Mouse (Mus musculus) layer of hippocampus, adult 9-10 months (tissue): ENCODE results near the gene Gm9112.
"Not testable (repeated sequence)": the region's sequence is repeated elsewhere in the genome, so short reads cannot be mapped to it uniquely, and the experiment has no call there.

Experiments used
- DNase-seq: peaks from one replicate; pipeline ENCODE4 v3.0.0; 2022; ENCODE audit warnings: low spot score

The Gm9112 gene

GRCm38 (mm10) chrX:102707535-102707934, at the start of gene Gm9112, which contains the start of gene Dmrtc1b:
Gene Gm9112, minus strand, starts transcription at chrX:102707635.
Gene Dmrtc1b, plus strand, starts transcription at chrX:102707865.
- not testable (repeated sequence) for DNase-seq

DNA sequence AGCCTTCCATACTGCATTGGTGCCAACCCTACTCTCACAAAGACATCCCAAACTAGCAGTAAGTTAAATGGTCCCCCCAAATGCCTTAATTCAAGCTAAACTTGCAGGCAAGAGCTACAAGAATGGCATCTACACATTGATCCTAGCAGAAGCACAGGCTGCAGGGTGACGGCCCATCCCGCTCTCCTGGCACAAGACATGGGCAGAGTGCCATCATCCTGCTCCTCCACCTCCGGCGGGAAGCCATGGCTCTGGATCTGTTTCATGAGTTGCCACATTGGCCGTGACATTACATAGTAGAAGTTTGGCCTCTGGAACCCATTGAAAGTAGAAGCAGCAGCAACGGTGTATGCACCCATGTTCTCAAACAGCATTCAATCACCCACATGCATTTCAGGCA, 16.8 kb upstream of the Gm9112 start:
- DNase-seq: not testable (repeated sequence)

DNA sequence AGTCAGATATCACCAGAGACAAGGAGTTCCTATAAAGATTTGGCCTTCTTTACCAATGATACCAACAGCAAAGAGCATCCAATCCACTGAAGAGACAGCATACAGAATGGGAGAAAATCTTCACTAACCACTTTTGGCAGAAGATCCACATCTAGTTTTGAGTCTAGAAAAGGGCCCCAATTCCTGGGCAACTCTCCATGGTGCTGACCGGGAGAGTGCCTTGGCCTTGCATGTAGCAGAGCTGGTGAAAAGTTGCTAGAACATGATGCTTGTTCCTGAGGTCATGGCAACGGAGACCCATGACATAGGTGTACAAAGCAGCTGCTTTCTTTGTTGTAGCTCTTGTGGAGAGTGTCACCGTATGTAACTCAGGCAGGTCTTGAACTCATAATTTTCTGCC, 6.8 kb downstream of the Gm9112 start:
- not testable (repeated sequence) for DNase-seq

DNA sequence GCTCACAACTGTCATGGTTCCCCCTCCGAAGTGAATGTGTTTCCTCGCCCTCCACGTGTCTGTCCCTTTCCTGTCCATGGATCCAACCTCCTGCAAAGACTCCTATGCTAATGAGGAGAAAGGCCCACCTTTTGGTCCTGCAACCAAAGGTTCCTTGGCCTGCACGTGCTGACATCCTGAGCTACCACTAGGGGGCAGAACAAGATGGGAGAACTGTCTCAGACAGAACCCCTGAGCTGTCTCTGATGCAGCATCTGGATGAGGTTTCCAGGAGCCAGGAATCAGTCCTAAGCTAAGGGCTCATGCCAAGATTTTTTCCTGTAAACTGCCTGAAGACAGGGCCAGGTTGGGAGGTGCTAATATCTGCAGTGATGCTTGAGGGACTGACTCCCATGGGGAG, 18.2 kb downstream of the Gm9112 start:
- DNase-seq: peak; percentile 5

- DNase-seq: not testable (repeated sequence)
These were observed 20.6 kb downstream of the Gm9112 start, which contains the start of gene Gm3880 for GRCm38 (mm10) chrX:102686872-102687271. Gene Gm3880, minus strand, starts transcription at chrX:102686972.

DNA sequence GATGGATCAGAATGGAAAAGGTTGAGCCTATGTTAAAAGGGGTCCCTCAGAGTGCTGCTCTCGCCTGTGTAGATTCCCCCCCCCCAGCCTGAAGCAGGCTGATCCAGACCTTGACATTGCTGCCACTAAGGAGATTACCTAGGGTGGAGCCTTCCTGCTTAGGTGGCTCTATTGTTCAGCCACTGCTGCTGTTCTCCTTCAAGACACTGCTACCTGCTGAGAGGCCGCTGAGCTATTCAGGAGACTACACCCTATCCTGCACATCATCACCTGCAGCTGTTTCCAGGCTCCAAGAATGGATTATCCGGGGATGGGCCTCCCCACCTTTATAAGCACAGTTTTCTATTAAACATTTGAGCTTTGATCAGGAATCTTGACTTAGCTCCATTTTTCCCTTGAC, 22.7 kb downstream of the Gm9112 start:
- not testable (repeated sequence) for DNase-seq

DNA sequence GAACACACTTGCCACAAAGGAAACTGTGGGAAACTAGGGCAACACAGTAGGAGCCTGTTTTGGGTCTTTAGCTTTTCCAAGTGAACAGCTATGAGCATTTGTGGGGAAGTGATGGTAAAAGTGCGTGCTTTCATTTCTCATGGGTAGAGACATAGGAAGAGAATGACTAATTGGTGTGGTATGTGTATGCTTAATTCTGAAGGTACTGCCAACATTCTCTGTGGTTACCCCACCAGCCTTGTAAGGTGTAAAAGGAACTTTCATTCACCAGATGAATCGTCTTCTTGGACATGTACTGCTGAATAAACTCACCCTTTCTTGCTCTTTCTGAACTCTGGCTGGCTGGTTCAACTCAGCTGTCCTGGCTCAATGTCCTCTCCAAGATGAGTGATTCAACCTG, 40.8 kb downstream of the Gm9112 start:
- DNase-seq: no peak

DNA sequence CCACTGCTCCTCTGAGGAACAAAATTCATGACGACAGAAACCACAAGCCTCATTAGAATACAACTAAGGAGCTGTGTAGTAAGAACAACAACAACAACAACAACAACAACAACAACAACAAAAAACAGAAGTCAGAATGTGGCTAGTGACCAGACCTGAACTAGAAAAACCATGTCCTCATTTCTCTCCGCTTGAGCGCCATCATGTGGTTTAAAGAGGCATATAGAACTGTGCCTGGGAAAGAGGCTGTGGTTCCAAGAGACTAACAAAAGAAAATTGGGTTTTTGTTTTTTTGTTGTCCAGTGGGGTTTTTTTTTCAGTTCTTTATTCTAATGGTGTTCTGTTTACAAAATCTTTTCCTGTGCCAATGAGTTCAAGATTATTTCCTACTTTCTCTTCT, 46.7 kb downstream of the Gm9112 start:
- DNase-seq: no peak
